Mouse (Mus musculus) colon, adult 2 months (tissue): ENCODE results near the gene Agap3. TPM values are rescaled to one million over a fixed set of nuclear protein-coding genes. Genes with fewer than 3 reads are reported as not detected.

Source experiments
- polyA plus RNA-seq: library from polyadenylated mRNA; depleted of rRNA; stranded (reverse); fragments of >200 nt; gene quantifications from 2 replicates; pipeline ENCODE4 v1.2.3, GENCODE M21; 2012; rRNA removed

Agap3 gene
- polyA plus RNA-seq = 67.4 and 75.9 TPM in 2 replicates

GRCm38 (mm10) chr5:24452030-24452690, at the start of gene Agap3:
Agap3 (plus strand) TSS chr5:24452177.

GRCm38 (mm10) chr5:24413042-24413693, 38.8 kb upstream of the Agap3 start, which contains the start of gene Asic3:
Asic3 (plus strand) TSS chr5:24413392.

DNA sequence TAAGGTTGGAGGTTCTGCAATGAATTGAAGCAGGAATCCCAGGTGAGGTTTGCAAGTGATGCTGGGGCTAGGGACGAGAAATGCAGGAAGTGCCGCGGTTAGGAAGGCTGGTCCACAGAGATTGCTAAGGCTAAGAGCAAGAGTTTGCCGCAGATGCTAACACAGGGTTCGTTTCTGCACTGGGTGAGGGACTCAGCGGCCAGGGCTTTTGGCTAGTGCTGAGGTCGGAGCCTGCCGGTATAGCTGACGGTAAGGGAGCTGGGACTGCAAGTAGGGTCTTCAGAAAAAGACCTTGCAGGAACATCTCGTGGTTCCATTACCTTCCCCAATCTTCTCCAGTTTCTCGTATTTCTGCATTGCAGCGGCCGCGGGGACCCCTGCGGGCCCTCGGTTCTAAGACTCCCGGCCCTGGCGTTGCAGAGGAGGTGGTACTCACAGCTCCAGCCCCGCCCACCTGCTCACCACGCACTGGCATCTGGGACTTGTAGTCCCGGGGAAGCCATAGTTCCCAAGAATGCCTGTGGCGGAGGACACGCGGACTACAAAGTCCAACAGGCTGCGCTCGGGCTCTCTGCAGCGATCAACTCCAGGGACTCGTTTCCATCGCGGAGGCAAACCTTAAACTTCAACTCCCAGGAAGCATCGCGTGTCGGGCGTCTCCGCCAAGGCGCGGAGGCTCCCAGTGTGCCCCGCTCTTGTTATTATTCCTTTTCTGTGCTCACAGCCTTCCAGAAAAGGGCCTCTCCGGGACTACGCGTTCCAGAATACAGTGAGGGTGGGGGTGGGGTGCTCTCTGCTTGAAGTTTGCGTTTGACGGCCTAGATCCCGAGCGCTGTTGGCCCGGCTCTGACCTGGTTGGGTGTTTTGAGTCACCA, 28.6 kb upstream of the Agap3 start, which contains the start of the genes Cdk5 and Slc4a2:
Gene Cdk5 (minus strand): TSS at position 402 of the 875 bp plus-strand sequence.
Gene Slc4a2 (plus strand): TSS at position 709 of the 875 bp plus-strand sequence.

DNA sequence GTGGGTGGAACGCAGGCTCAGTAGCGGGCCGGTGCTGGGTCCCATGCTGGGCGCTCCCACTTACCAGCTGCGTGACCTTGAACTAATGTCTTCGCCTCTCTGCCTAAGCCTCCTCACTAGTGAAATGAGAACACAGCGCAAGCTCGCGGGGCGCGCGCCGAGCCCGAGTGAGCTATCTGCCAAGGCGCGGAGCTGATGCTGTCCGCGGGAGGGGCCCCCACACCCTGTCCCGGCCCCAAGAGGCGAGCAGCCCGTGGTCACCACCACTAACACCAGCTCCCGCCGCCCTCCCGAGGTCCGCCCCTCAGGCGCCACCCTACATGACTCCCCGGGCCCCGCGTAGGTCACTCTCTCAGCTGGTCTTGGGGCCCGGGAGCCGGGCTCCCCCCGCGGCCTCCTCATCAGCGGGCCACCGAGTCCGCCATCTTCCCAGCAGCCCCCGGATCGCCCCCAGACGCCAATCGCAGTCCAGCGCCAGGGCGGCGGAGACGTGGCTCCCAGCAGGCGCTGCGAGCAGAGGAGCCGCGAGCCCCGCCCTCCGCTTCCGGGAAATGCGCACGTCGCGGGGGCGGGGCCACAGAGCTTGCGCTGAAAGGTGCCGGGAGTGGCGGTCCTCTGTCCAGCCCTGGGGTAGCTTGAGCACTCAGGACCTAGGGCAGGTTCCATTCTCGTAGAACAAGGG, 7.1 kb upstream of the Agap3 start, which contains the start of gene Fastk:
Gene Fastk (minus strand): TSS at position 542 of the 682 bp plus-strand sequence.

DNA sequence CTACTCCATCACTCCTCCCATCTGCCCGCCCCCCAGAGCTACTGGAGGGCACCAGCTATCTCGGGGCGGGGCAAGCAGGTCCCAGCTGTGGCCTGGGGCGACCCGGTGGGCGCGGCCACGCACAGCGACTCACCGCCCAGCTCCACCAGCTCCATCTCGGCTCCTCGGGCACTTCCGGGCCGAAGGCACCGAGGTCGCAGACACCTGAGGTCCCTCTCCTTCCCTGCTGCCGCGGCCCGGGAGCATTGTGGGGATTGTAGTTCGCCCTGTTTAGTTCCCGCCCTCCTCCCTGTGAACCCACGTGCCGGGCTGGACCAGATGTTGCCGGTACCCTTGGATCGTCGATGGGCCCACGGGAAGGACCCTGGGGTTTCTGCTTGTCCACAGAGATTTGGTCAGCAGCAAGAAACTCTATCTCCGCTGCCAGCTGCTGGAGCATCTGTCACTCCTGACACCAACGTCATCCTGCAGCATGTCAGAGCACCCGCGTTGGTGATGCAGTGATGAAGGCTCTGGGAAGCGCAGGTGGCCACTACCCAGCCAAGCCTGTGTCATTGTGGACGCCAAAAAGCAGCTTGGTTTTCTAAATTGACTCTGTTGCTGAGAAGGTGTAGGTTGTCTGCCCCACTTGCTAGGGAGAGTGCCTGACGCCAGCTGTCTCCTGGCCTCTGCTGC, 4.2 kb upstream of the Agap3 start, which contains the start of gene Tmub1:
Gene Tmub1 (minus strand): TSS at position 231 of the 675 bp plus-strand sequence.

DNA sequence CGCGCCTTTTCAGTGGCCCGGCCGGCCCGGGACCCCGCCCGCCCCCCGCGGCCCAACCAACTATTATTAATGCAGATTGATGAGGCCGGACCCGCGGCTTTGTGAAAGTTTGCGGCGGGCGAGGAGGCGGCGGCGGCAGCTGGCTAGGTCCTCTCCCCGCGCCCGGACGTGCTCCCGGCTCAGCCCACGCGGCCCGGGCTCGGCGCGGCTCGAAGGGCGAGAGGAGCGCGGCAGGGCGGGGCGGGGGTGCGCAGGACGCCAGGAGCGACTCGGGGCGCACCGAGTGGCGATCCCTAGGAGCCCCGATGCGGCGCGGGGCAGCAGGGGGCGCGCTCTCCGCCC, 74.9 kb downstream of the Agap3 start, which contains the start of gene Gbx1:
Gene Gbx1 (minus strand): TSS at position 314 of the 342 bp plus-strand sequence.

DNA sequence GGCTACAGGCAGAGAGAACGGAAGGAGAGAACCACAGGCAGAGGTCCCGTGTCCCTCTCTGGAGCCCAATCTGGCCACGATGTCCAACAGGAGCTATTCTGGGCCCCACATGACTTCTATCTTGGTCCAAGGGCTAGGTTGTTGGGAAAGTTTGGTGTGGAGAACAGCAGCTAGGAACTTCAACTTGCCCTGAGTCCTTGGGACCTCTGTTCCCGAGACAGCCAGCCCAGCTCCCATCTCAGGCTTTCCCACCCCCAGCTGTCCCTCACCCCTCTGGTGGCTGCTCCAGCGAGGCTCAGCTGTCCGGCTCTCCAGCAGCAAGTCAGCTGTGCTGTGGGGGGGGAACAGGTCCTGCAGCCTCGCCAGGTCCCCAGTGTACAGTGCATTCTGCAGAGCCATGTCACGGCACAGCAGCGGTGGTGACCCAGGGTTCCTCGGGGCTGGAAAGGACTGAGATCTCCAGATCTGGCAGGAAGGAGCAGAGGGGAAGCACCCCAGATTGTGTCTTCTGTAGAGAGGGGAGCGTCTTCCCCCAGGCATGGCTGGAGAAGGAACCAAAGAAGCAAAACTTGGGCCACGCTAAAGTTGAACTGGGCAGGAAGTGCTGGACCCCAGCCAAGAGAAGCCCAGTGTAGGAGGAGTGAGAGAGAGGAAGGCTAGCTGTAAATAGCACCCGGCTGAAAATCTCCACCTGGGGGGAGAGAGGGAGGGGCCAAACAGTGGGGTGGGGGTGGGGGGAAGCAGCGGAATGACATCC, 88.6 kb downstream of the Agap3 start, which contains the start of gene Asb10:
Gene Asb10 (minus strand): TSS at position 592 of the 757 bp plus-strand sequence.

Other genes with a start within 250 kb of the Agap3 start
- gene Kcnh2, start 100.6 kb upstream of the Agap3 start, polyA plus RNA-seq = 45.8 and 63.0 TPM in 2 replicates
- gene Nos3, start 87.4 kb upstream of the Agap3 start, polyA plus RNA-seq = 5.4 and 6.2 TPM in 2 replicates
- 2.7 and 3.1 TPM in 2 replicates for gene Atg9b, start 60.0 kb upstream of the Agap3 start, polyA plus RNA-seq
- gene Abcb8, start 58.5 kb upstream of the Agap3 start, polyA plus RNA-seq = 87.7 and 110 TPM in 2 replicates
- gene Asic3, start 38.8 kb upstream of the Agap3 start, polyA plus RNA-seq = 0.24 and 0.58 TPM in 2 replicates
- 54.6 and 65.0 TPM in 2 replicates for gene Cdk5, start 28.6 kb upstream of the Agap3 start, polyA plus RNA-seq
- gene Slc4a2, start 28.3 kb upstream of the Agap3 start, polyA plus RNA-seq = 204 and 219 TPM in 2 replicates
- 383 and 498 TPM in 2 replicates for gene Fastk, start 6.9 kb upstream of the Agap3 start, polyA plus RNA-seq
- 132 and 162 TPM in 2 replicates for gene Tmub1, start 4.3 kb upstream of the Agap3 start, polyA plus RNA-seq
- not detected in 2 replicates for gene Gbx1, start 75.0 kb downstream of the Agap3 start, polyA plus RNA-seq
- gene Asb10, start 88.8 kb downstream of the Agap3 start, polyA plus RNA-seq = 0.73 and 1.3 TPM in 2 replicates
- not detected in 2 replicates for gene 4931409K22Rik, start 104.6 kb downstream of the Agap3 start, polyA plus RNA-seq
- 33.0 and 34.9 TPM in 2 replicates for gene Abcf2, start 125.3 kb downstream of the Agap3 start, polyA plus RNA-seq
- gene Chpf2, start 134.6 kb downstream of the Agap3 start, polyA plus RNA-seq = 39.3 and 45.2 TPM in 2 replicates
- 26.0 and 26.6 TPM in 2 replicates for gene Smarcd3, start 172.2 kb downstream of the Agap3 start, polyA plus RNA-seq
- gene Nub1, start 233.4 kb downstream of the Agap3 start, polyA plus RNA-seq = 33.6 and 40.7 TPM in 2 replicates